Mouse (Mus musculus) testis, adult 2 months (tissue): ENCODE results near the gene B3galt6.

Experiments used
- CTCF ChIP-seq: fragments of 200-500 bp; IDR thresholded peaks from 2 replicates; pipeline ENCODE4 v1.5.1; 2012; ENCODE audit warnings: low read depth, mild to moderate bottlenecking, inconsistent platforms, low read length, moderate library complexity; ENCODE audit not compliant: control insufficient read depth, insufficient read depth, insufficient replicate concordance
- POLR2A ChIP-seq: fragments of 200-500 bp; IDR thresholded peaks from 2 replicates; pipeline ENCODE4 v1.6.1; 2012; ENCODE audit warnings: low read depth, mild to moderate bottlenecking, inconsistent platforms, low read length, moderate library complexity; ENCODE audit not compliant: control insufficient read depth

- TF ChIP-seq POLR2A (no peak), CTCF (no peak)
These were observed 15.9 kb upstream of the B3galt6 start for GRCm38 (mm10) chr4:156008369-156008768.
